Mouse (Mus musculus) myocyte (in vitro differentiated cells): ENCODE results near the gene Jmjd1c.

Experiments used
- CEBPB ChIP-seq: IDR thresholded peaks from 2 replicates; pipeline ENCODE4 v1.6.1; 2011; ENCODE audit warnings: mild to moderate bottlenecking, moderate library complexity; ENCODE audit not compliant: poor library complexity, insufficient read depth, severe bottlenecking
- E2F4 ChIP-seq: IDR thresholded peaks from one replicate; pipeline ENCODE4 v1.6.1; 2011; ENCODE audit warnings: mild to moderate bottlenecking, control low read depth, moderate library complexity; ENCODE audit not compliant: insufficient read depth
- MAX ChIP-seq: IDR thresholded peaks from one replicate; pipeline ENCODE4 v1.6.1; 2011; ENCODE audit warnings: low read depth, mild to moderate bottlenecking, control low read depth
- POLR2A ChIP-seq: IDR thresholded peaks from one replicate; pipeline ENCODE4 v1.6.1; 2011; ENCODE audit warnings: low read depth, mild to moderate bottlenecking, control low read depth, moderate library complexity; ENCODE audit not compliant: insufficient read length
- POLR2AphosphoS2 ChIP-seq: IDR thresholded peaks from one replicate; pipeline ENCODE4 v1.6.1; 2011; ENCODE audit warnings: low read depth, control low read depth; ENCODE audit not compliant: insufficient read length
- TCF12 ChIP-seq: IDR thresholded peaks from one replicate; pipeline ENCODE4 v1.6.1; 2011; ENCODE audit warnings: mild to moderate bottlenecking, control low read depth; ENCODE audit not compliant: poor library complexity, insufficient read depth, severe bottlenecking
- USF1 ChIP-seq: IDR thresholded peaks from one replicate; pipeline ENCODE4 v1.6.1; 2011; ENCODE audit warnings: low read depth, mild to moderate bottlenecking, control low read depth, moderate library complexity

GRCm38 (mm10) chr10:67058297-67058696, 37.6 kb upstream of the Jmjd1c start:
- TF ChIP-seq E2F4 (no peak), TCF12 (no peak), CEBPB (no peak), USF1 (no peak), MAX (no peak), POLR2A (no peak), POLR2AphosphoS2 (no peak)
